Mouse (Mus musculus): ENCODE data around the gene 1700016D06Rik.

1700016D06Rik gene

DNA sequence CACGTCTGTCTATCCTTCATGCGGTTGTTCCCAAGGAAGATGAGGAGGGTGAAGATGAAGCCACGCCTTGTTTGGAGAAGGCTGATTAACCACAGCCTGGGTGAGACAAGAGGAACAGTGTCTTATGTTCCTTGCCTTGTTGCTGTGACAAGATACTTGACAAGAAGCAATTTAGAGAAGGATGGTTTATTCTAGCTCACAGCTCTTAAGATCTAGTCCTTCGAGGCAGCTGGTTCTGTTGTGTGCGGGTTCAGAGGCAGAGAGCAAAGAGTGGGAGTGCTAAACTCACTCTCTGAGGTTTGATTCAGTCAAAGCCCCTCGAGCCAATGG, at the start of gene 1700016D06Rik:
1700016D06Rik (minus strand) TSS at position 31 of the 330 bp plus-strand sequence.
- no peak for DNase-seq (ENCODE audit: low spot score)

DNA sequence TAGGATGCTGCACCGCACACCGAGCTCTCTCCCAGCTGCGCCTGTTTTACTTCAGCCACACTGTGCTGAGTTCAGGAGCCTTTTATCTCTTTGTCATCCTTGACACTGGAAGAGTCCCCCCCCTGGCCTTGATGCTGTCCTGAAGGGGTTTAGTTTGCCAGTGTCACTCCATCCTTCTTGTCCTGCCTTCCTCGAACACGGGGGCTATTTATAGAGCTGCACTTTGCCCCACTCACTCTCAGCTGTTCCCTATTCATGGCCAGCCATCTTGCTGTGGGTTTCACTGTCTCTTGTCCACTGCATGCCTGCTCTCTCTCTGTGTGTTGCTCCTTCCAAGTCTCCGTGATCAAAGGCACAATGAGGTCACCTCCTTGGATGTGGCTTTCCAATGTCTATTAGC, 48.6 kb upstream of the 1700016D06Rik start:
- no peak for DNase-seq (ENCODE audit: low spot score)

DNA sequence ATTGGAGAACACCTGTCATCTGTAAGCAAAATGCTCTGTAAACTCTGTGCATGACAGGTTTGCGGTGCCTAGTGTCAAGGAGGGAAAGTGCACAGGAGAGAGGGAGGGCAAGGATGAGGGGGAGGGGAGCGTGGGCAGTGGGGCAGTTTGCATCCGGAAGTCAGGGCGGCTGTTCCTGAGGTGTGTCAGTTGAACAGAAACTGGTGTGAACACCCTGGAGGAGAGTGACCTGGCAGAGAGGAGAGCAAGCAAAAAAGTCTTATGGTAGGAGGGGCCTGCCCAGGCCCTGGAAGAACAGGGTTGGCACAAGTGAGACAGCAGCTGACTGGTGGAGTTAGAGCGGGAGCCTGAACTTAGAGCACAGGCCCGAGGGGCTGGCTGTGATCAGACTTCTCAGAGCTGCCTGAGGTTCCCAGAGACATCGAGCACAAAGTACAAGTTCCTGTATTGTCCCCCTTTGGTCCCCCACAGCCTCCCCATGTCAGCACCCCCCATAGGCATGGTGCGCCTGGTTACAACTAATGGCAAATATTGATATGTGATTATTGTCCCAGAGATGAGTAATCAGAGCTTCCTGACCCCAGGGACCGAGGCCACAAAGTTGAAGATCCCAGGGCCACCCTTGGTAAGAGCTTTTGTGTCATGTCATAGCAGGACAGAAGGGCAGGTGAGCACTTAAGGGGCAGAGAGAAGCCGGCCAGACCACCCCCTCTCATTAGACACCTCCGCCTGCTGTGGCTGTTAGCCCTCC, 46.2 kb upstream of the 1700016D06Rik start:
- DNase-seq (ENCODE audit: low spot score) = no peak

DNA sequence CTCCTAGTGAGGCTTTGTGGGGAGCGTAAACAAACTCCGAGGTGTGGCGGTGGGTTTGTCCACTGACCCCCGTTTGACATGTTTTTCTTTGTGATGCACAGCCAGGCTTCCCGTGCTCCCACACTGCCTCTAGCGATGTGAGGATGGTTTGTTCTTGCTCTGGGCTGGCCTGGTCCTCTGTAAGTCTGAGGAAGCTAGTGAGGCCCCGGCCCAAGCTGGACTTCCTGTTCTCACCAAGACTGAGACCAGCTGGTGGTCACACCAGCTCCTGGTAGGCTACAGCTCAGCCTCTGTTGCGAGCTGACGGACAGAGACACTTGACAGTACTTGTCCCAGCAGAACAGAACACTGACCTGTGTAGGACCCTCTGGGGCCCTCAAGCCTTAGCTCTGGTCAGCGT, 42.7 kb upstream of the 1700016D06Rik start:
- no peak for DNase-seq (ENCODE audit: low spot score)

DNA sequence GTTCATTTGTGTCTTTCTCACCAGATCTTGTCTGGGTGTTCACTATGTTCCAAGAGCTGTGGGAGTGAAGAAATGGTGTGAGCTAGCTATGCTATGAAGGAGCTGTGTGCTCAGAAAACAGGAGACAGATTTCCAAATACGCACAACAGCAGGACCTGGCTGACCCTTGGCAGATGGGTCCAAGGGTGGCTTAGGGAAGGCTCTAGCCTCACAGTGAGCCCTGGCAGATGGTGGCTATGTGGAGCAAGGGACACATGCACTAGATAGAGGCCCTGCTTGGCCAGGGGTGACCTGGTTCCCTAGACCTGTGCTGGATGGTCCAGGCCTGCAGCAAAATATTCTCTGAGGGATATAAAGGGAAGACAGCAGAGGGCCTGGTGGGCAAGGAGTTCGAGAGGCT, 40.0 kb upstream of the 1700016D06Rik start:
- no peak for DNase-seq (ENCODE audit: low spot score)

DNA sequence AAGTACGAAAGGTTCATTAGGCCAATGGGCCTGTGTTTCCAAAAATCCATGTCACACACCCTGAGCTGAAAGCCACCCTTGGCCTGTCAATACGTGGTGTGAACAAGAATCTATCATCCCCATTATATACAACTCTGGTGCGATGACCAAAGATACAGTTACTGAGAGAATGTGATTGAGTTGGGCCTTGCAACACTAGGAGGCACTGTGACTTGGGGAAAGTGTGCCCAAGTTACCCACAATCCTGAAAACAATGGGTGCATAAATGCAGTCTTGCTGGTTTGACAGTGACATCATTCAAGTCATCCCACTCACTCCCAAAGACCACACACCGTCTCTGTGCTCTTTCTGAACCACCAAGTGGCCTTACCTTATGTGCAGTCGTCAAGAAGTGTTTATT, 38.2 kb upstream of the 1700016D06Rik start:
- DNase-seq (ENCODE audit: low spot score) = no peak

DNA sequence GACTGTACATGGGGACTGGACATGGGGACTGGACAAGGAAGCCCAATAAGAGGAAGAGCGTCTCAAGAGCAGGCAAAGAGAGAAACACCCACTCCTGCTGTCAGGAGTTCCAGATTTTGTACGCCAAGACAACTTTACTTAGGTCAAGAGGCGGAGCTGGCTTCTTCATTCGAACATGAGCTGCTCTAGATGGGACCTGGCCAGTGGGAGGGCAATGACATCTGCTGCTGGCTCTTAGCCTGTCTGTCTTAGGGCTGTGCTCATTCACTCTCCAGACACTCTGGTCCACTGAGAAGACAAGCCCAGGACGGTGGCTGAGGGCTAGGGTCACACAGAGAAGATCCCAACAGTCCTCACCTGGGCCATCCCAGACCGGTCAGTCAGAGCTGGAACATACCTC, 36.2 kb upstream of the 1700016D06Rik start:
- no peak for DNase-seq (ENCODE audit: low spot score)

DNA sequence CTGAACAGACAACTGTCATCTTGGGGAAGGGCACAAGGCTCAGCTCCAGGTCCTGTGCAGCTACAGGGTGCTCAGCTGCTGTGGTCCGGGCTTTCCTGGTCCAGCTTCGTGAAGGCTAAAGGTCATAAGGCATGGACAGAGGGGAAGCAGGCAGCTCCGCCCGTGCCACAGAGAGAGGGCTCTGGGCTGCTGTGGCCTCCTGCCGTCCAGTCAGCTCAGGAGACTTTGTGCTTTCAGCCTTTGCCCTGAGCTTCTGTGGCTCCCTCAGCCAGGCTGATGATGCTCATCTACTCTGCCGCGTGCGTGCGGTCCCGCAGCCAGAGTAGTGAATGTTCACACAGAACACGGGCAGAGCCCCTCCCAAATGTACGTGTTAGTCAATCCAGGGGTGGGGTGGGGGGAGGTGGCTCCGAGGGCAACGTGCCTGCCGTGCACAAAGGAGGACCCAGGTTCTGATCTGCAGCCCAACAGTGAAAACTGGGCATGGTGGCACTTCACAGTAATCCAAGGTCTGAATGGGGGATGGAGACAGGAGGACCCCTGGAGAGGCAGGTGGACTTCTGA, 34.9 kb upstream of the 1700016D06Rik start:
- DNase-seq (ENCODE audit: low spot score) = no peak

DNA sequence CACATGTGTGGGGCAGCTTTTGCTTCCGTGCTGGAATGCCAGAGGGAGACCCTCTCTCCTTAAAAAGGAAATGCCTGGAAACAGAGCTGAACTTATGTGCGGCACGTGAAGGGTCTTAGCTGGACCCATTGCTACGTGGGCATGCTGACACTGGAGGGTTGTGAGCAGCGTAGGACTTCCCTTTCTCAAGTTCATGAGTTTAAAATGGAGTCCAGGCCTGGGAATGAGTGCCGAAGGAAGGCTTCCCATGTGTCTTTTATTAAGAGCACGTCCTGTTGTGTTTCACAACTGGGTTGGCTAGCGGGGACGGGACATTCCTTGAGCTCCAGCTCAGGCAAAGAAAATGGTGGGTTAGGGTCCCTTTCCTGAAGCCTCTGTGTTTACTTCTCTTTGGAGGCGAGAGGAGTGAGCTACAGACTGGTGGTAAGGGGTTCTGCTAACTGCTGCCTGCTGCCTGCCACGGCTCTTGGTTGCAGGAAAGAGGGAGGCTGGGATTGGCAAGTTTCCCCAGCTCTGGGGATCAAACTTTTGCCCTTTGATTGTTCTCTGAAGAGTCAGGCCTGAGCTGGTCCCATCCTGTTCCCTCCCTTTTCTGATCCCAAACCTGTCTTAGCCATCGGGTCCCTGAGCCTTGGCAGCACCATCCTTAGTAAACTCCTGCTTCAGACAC, 29.5 kb upstream of the 1700016D06Rik start:
- DNase-seq (ENCODE audit: low spot score) = no peak

DNA sequence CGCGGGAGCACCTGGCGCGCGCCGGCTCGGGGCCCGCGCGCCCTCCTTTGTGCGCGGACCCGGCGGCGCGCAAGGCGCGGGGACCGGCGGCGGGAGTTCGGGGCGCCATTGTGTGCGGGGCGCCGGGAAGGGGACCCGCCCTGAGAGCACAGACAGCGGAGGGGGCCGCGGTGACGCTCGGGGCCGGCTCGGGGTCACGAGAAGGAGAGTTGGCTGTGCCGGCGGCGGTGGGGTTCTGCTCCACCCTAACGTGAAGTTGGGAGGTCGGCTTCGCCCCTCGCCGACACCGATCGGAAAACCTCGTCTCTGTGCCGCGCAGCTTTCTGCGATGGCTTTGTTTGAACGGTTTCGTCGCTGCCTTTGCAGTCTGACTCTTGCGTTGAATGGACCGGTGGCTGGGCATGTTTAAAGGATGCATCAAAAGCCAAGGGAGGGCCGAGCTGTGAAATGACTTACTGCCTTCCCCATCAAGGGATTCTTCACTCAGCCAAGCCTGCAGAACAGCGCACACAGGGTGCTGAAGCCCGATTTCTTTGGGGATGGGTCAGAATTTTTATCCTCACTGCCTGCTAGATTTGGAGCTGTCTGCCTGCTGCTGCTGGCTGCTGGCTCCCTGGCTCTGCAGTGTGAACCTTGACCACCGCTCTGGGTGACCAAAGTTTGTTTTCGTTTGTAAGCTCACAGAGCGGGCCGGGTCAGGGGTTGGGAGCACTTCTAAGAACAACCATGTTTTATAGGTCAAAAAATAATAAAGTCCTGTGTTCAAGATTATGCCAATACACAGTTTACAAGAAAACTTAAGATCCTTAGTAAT, 27.8 kb upstream of the 1700016D06Rik start:
- no peak for DNase-seq (ENCODE audit: low spot score)

DNA sequence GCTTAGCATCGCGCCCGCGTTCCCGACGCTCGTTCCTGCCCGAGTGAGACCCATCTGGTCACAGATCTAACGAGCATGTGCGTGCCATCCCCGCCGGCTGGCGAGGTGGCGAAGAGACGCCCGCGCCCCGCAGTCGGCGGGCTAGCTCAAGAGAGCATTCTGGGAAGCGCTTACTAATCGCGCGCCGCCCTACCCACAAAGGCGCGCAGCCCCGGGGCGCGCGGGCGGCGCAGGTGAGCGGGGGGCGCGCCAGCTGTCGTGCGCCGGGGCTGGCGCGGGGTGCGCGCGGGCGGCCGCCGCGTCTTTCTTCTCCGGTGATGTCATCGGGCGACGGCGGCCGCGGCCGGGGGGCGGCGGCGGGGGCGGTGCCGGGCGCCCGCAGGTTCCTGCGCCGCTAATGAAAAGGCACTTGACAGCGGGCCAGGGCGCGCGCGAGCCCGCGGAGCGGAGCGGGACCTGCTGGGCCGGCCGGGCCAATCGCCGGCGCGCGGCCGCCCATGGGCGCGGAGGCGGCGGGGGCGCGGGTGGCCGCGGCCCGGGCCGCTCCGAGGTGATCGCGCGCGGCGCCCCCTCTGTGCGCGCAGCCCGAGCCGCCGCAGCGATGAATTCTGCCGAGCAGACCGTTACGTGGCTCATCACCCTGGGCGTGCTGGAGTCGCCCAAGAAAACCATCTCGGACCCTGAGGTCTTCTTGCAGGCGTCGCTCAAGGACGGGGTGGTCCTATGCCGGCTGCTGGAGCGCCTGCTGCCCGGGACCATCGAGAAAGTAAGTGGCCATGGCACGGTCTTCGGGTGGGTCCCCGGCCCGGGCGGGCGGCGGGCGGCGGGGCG, 27.0 kb upstream of the 1700016D06Rik start, which contains the start of gene Arhgef7:
Arhgef7 (plus strand) TSS at position 71 of the 831 bp plus-strand sequence.
- peak; percentile 39 for DNase-seq (ENCODE audit: low spot score)

DNA sequence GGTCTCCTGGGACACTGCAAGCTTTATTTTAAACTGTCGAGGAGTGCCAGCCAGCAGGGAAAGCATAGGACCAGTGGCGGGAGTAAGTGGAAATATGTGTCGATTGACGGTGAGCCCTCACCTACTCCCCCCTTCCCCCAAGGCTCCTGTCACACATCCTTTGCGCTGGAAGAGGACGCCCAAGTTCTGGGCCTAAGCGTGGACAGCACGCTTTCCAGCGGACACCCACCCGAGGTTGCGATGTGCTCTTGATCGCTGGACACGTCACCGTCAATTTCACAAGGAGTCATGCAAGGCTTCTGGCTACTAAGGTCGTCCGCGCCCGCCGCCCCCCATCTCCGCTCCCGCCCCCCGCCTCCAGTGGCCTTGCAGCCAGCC, 26.4 kb upstream of the 1700016D06Rik start:
- no peak for DNase-seq (ENCODE audit: low spot score)

DNA sequence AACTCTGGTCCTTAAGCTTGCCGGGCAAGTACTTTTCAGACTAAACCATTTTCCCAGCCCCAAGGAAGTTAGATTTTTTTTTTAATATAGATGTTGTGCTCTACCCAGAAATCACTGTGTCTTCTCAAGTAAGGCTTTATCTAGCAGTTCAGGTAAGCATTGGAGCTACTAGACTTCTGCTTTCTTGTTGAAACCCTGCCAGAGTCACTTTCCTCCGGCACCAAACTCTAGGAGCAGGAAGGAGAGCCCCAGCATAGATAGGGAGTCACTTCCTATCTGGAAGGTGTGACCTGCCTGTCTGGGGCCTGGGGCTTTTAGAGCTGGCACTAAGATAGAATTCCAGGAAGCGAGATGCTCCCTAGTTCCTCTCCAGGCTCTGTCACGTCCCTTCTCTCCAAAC, 16.3 kb upstream of the 1700016D06Rik start:
- DNase-seq (ENCODE audit: low spot score) = no peak

DNA sequence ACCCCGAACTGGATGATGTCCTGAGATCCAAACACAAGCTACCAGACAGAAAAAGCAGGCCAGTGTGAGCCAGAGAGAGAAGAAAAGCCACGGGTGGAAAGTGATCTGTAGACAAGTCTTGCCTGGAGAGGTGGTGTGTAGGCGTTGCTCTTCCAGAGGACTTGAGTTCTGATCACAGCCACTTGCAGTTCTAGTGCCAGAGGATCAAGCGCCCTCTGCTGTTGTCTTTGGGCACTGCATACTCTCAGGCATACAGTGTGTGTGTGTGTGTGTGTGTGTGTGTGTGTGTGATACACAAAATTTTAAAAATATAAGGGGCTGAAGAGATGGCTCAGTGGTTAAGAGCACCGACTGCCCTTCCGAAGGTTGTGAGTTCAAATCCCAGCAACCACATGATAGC, 11.4 kb upstream of the 1700016D06Rik start:
- no peak for DNase-seq (ENCODE audit: low spot score)

DNA sequence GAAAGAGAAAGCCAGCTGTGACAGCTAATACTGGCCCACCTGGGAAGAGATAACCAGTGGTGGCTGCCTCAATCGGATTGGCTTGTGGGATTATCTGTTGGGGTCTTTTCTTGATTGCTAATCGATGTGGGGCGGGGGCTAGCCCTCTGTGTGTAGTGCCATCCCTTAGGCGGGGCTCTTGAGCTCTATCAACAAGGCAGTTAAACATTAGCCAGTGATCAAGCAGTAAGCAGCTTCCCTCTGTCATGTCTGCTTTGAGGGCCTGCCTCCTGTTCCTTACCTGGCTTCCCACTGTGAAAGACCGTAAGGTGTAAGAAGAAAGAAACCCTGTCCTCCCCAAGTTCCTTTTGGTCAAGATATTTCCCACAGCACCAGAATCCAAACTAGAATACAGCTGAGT, 9.6 kb upstream of the 1700016D06Rik start:
- DNase-seq (ENCODE audit: low spot score) = no peak

DNA sequence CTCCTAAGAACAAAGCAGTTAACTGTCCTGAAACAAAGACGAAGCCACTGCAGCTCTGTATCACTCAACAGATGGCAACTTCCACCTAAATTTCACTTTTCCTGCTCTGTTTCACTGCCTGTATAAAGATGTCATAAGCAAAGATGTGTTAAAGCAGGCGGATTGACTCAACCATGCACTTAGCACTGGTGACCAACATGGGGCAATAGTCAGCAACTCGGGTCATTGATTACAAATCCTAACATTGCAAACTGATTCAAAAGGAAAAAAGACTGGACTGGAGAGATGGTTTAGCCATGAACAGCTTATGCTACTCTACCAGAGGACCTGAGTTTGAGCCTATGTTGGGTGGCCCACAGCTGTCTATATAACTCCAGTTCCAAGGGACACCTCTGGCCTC, 8.7 kb upstream of the 1700016D06Rik start:
- no peak for DNase-seq (ENCODE audit: low spot score)

DNA sequence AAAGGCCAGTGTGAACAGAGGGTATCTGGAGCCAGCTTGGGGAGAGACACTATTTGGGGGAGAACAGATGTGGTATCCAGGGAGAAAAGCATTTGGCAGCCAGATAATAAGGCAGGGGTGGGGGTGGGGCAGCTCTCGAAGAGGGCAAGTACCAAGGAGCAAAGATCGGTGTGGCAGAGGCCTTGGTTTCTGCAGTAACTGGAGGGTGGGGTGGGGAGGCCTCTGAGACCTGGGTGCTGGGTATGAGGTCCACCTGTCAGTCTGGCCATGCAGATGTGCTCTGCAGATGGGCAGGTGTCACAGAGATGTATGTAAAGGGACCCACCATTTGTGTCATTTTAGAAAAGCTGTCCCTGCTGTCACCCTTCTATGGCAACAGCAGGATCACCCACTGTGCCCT, 8.0 kb upstream of the 1700016D06Rik start:
- DNase-seq (ENCODE audit: low spot score) = no peak

DNA sequence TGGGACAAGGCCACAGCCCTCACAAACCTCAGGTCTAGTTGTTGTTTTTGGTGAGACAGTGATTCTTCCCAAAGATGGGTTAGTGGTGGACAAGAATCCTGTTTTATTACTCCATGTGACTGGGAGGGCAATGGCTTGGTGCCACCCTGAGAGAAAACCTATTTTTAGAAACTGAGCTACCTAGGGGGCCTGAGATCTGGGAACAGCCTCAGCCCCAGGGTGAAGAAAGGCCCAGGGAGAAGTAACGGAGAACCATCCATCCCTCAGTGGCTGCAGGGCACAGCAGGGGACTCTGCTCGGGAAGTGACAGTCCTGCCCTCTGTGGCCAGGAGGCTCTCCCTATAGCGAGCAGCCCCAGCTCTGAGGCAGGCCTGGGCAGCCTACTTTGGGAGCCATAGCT, 6.8 kb upstream of the 1700016D06Rik start:
- no peak for DNase-seq (ENCODE audit: low spot score)

DNA sequence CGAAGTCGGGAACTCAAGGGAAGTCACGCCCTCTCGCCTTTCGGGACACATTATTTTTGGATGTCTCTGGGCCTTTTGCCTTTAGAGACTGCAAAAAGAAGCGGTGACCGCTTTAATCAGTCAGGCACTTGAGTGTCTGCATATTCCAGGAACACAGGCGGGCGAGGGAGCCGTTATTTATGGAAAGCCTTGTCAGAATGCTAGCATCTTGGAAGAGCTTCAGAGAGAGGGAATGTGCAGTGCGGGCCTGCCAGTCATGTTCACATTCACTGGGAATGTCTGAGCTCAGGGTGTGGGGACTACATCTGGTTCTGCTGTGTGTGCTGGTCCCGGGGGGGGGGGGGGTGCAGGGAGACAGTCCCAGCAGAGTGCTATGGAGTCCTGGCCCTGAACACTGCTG, 5.0 kb upstream of the 1700016D06Rik start:
- DNase-seq (ENCODE audit: low spot score) = no peak

DNA sequence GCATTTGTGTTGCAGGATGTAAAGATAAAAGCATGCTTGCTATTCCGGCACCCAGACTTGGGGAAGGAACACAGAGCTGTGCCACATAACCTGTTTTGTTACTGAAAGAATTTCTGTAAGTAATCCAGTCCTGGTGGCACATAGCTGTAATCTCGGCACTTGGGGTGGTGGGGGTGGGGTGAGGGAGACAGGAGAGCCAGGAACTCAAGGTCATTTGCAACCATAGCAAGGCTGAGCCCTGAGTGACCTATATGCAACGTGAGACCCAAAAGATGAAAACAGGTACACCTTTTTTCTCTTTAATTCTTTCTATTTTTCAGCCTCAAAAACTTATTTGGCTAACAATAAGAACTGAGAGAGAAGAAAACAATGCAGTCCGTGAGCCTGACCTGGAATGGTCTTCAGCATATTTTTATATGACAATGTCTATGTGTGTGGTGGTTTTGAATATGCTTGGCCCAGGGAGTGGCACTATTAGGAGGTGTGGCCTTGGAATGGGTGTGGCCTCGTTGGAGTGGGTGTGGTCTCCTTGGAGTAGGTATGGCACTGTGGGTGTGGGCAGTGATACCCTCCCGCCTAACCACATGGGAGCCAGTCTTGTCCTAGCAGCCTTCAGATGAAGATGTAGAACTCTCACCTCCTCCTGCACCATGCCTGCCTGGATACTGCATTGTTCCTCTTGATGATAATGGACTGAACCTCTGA, 4.0 kb upstream of the 1700016D06Rik start:
- DNase-seq (ENCODE audit: low spot score) = no peak

DNA sequence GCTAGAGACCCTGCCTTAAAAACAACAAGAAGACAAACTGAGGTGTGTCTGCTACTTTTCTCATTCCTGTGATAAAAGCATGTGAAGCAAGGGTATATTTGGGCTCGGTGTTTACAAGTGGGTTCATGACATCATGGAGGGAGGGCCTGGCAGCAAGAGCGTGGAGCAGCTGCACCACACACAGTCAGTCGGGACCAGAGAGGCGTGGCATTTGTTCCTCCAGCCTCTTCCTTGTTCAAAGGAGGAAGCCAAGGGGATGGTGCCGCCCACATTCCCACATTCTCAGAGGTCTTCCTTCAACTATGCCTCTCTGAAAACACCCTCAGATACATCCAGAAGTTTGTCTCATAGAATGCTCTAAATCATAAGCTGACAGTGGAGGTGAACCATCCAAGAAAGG, 2.9 kb upstream of the 1700016D06Rik start:
- DNase-seq (ENCODE audit: low spot score) = no peak
